Mouse (Mus musculus) gastrocnemius, adult 8-10 months (tissue): ENCODE results near the gene Olfr495. TPM values are rescaled to one million over a fixed set of nuclear protein-coding genes. Genes with fewer than 3 reads are reported as not detected.

Source experiments
- DNase-seq, 2 experiments: peaks; one replicate each; pipeline ENCODE4 v3.0.0; 2022; ENCODE audit warnings: low spot score in 2 of 2
- total RNA-seq, 4 experiments: library from RNA; stranded (reverse); gene quantifications; 2 replicates each; pipeline ENCODE4 v1.2.4; 2022

Olfr495 gene
- total RNA-seq = not detected

DNA sequence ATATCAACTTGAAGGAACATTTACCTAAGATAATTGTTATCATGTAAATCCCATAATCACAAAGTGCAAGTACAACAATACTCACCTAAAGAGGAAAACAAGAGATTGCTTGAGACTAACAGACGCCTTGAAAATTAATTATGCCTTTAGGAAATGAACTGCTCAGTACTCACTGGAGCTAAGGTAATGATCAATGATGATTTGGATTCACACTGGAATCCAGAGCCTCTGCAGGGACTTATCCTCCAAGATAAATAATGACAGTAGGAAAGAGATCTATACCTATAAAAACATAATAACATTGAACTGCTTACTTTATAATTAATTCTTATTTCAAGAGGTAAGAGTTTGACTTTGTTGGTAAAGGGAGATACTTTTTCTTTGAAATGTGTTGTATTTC, at the start of gene Olfr495:
Gene Olfr495, plus strand, starts transcription at position 301 of the 400 bp plus-strand sequence.
- no peak for DNase-seq

DNA sequence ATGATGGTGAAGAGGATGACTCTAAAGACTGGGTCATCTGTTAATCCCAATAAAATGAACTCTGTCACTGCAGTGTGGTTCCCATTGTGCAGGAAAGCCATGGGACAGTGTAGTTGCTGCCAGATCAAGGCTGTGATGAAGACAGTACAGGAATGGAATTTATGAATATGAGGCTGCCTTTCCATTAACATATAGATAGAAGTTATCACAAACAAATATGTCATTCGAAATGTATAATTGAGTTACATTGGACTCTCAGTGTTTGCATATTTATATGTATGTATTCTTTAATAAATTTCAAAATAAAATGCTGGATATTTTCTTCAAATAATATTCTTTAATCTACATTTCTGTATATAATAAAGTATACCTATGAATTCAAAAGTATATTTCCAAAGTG, 46.1 kb upstream of the Olfr495 start, which contains the start of gene Olfr493:
Gene Olfr493, minus strand, starts transcription at position 101 of the 400 bp plus-strand sequence.
- DNase-seq = no peak

DNA sequence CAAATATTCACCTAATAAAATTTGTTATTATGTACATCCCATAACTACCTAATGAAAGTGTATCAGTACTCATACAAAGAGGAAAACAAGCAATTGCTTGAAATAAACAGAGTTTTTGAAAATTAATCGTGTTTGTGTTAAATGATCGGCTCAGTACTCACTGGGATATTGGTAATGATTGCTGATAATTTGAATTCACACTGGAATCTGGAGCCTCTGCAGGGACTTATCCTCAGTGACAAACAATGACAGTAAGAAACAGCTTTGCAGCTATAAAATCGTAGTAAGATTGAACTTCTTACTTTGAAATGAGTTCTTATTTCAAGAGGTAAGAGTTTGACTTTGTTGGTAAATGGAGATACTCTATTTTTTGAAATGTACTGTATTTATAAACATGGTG, 27.9 kb upstream of the Olfr495 start, which contains the start of gene Olfr494:
Gene Olfr494, plus strand, starts transcription at position 301 of the 400 bp plus-strand sequence.
- DNase-seq = no peak

DNA sequence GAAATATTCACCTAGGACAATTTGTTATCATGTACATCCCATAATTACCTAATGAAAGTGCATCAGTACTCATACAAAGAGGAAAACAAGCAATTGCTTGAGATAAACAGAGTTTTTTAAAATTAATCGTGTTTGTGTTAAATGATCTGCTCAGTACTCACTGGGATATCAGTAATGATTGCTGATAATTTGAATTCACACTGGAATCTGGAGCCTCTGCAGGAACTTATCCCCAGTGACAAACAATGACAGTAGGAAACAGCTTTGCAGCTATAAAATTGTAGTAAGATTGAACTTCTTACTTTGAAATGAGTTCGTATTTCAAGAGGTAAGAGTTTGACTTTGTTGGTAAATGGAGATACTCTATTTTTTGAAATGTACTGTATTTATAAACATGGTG, 27.2 kb downstream of the Olfr495 start, which contains the start of gene Olfr497:
Gene Olfr497, plus strand, starts transcription at position 301 of the 400 bp plus-strand sequence.
- DNase-seq = no peak

Other genes with a start within 250 kb of the Olfr495 start
- not detected for gene Olfr485, start 233.3 kb upstream of the Olfr495 start, total RNA-seq
- not detected for gene Olfr486, start 220.4 kb upstream of the Olfr495 start, total RNA-seq
- gene Olfr487, start 178.5 kb upstream of the Olfr495 start, total RNA-seq = not detected
- gene Olfr488, start 134.8 kb upstream of the Olfr495 start, total RNA-seq = not detected
- not detected for gene Olfr490, start 104.2 kb upstream of the Olfr495 start, total RNA-seq
- gene Olfr491, start 79.7 kb upstream of the Olfr495 start, total RNA-seq = not detected
- not detected for gene Olfr492, start 69.5 kb upstream of the Olfr495 start, total RNA-seq
- gene Olfr493, start 46.2 kb upstream of the Olfr495 start, total RNA-seq = not detected
- gene Olfr494, start 27.8 kb upstream of the Olfr495 start, total RNA-seq = not detected
- not detected for gene Olfr497, start 27.3 kb downstream of the Olfr495 start, total RNA-seq
- gene Olfr498, start 72.2 kb downstream of the Olfr495 start, total RNA-seq = not detected
- not detected for gene Olfr502, start 131.9 kb downstream of the Olfr495 start, total RNA-seq
- not detected for gene Olfr503, start 151.4 kb downstream of the Olfr495 start, total RNA-seq
- not detected for gene Olfr504, start 172.6 kb downstream of the Olfr495 start, total RNA-seq
- not detected for gene Olfr506, start 217.6 kb downstream of the Olfr495 start, total RNA-seq
- gene Olfr507, start 228.6 kb downstream of the Olfr495 start, total RNA-seq = not detected
- not detected for gene Olfr508, start 236.8 kb downstream of the Olfr495 start, total RNA-seq